Mouse (Mus musculus): ENCODE data around the gene Tnfsf10.

GRCm38 (mm10) chr3:27267887-27268286 lies 48.9 kb upstream of the Tnfsf10 start:
- TF ChIP-seq CTCF (IDR thresholded peaks at IDR 0.05; ENCODE audit: control insufficient read depth, insufficient read depth, insufficient replicate concordance, low read depth, low read length) = no peak
- no peak for TF ChIP-seq POLR2A (IDR thresholded peaks at IDR 0.05; ENCODE audit: control insufficient read depth, low read depth, low read length)

Data from testis, adult 2 months (tissue).